Mouse (Mus musculus): Measurements from ENCODE around the gene Tmem259.
A peak's percentile ranks its signal among the peaks of the same experiment; 100 is the strongest.

The Tmem259 gene

DNA sequence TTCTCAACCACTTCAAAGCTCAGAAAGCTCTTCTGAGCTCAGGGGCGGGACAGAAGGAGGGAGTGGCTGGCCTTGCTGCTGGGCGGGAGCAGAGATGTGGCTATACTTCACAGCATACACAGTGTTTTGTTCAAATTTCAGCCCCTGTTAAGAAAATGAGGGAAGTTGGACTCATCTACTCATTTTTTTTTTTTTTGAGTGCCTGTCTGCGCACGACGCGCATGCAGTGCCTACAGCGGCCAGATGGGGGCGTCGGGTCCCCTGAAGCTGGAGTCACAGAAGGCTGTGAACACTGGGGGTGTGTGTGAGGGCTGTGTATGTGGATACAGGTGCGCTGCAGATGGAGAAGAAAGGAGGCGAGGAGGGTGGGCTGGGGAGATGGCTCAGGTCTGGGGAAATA, 2.8 kb upstream of the Tmem259 start:
- DNase-seq, result peak; percentile 88 to 91

DNA sequence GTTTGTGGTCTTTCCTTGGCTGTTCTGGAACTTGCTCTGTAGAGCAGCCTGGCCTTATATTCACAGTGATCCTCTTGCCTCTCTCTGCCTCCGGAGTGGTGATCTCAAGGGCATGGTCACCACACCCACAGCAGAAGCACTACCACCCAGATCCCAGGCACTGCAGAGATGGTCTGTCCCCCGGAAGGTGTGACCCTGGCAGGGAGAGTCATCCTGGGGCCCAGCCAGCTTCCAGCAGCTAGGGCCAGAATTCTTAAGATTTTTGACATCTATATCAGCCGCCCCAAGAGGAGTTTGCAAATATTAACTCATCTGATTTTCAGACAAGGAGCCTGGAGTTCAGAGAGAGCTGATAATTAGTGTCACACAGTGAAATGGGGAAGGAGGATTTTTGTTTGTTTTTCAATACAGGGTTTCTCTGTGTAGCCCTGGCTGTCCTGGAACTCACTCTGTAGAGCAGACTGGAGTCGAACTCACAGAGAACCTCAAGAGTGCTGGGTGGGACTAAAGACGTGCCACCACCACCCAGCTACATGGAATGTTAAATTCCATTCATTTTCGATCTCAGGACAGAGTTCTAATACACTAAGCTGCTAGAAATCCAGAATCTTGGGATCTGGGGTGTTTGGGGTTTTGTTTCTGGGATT, 2.2 kb upstream of the Tmem259 start:
- no peak for DNase-seq

DNA sequence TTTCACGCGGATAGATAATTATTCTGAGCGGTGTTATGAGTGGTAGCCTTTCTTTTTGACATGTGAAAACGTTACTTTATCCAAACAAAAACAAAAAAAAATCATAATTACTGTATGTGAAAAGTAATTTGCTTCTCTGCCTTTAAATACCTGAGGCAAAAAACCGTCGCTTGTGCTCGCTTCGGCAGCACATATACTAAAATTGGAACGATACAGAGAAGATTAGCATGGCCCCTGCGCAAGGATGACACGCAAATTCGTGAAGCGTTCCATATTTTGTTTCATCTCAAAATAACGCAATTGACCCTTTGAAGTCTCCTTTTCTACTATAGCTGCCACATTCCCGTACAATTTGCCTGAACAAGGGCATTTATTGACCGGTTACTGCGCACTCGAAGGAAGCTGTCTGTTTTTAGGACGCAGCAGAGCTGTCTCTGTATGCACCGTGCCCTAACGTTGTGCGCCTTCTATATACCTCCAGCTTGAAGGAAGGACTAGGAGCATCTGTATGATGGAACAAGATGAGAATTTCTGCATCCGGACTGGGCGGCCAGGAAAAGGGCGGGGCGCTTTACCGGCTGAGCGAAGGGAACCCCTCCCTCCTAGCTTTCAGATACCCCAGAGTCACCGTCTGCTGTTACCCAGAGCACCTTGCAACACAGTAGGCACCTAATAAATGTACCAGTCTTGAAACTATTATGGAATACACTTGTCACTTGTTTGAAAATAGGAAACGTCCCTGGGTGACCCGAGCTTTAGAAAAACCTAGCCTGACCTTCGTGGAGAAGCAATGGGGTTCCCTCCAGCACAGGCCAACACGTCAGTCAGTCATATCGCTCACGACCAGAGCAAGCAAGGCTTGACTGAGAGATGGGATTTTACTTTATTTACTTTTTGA, 1.5 kb upstream of the Tmem259 start:
- peak; percentile 61 to 76 for DNase-seq

DNA sequence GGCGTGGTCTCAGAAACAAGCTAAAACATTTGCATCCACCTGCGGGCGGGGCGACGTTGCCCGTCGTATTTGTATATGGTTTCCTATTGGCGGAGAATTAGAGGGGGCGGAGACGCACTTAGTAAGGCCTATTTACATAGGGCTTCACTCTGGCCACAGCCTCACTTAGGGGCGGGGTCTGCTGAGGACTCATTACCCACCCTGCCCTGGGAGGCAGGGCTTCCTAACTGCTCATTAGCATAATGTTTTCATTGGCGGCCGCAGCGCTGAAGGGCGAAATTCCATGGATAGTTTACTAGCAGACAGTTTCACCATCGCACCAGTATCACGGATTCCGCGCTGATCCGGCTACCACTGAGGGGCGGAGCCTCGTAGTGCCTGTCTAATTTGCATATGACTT, 741 bp upstream of the Tmem259 start:
- peak; percentile 99 for DNase-seq

DNA sequence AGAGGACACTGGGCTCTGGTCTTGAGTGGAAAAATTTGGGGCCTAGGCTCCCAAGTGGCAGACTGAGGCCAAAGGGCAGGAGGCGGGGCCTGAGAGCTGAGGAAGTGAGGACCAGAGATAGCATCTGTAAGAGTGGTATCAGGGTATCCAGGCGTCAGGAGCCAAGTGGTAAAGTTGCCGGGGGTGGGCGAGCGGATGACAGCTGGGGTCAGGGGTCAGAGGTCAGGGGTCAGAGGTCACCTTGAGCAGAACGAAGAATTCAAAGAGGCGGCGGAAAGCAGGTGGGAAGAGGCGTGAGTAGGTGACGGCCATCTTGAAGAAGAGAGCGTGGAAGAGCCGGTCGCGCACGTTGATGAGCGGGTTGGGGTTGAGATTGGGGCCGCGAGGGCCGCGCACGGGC, 460 bp downstream of the Tmem259 start:
- DNase-seq, result peak; percentile 87 to 92

DNA sequence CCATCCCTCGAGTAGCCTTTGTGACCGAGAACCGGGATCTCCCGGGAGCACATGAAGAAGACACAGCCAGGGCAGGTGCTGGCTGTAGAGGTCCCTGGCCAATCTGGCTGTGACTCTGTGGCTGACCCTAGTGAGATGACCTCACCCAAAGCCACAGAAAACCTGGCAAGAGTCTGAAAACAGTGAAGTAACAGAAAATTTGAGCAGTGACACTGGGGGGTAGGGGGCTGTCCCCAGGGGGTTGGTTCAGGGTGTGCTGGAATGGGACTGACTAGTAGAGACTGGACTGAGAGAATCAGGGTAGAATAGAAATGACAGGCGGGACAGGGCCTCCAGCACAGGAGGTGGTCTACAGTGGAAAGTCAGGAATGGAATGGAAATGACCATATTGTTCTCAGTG, 925 bp downstream of the Tmem259 start:
- no peak for DNase-seq

DNA sequence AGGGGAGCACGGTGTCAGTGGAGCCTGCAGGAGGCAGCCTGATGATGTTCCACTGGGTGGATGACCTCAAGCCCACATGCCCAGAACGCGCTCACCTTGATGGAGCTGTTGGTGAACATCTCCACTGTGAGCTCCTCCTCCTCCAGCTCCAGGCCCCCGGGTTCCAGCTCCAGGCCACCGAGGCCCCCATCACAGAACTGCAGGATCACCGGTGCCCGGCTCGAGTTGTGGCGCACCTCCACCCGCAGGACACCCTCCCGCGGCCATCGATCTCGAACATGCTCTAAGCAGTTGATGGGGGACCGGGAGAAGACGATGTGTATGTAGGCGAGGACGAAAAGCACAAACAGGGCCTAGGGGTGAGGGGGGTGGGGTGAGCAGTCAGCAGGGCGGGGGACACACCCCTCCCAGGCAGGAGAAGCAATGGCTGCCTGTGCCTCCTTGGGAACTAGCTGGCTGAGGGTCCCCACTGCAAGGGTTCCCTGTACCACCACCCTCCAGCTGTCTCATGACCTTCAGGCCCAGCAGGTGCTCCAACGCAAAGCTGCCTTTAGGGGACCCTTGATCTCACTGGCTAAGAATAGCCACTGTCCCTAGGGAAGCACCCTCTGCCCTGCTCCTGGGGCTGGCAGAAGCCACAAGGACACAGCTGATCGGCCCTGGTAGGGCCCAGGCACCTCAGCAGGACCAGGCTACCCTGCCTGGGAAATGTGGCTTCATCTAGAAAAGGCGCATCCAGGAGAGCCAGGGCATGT, 4.6 kb downstream of the Tmem259 start:
- no peak for DNase-seq

DNA sequence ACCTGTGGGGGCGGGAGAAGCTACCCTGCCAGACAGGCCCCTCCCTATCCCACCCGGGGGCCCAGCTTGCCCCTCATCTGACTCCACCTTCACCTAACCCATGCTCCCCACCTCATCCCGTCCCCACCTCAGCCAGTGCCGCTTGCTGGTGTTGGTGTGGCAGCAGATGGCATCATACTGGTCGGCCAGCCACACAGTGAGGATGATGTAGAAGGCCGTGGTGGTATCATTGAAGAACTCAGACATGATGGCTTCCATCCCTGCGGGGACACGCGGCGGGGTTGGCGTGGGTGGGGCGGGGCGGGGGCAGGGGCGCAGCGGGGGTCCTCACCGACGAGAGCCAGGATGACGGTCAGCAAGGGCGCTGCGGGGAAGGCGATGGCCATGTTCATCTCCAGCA, 6.1 kb downstream of the Tmem259 start:
- DNase-seq, result no peak

DNA sequence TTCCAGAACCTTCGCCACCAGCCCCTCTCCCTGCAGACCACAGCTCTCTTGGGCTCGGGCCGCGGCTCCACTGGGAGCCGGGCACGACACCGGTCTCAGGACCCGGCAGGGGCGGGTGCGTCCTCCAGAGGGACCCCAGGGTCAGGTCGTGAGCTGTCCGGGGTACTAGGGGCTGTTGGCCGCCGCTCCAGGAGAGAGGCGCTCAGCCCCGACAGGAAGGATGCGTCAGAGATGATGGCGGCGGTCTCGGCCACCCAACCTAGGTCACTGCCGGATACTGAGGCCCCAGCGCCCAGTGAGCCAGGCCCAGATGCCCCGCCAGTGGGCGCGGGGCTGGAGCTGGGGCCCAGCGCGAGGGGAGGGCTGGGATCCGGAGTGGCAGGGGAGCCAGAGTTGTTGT, 6.8 kb downstream of the Tmem259 start:
- no peak for DNase-seq

DNA sequence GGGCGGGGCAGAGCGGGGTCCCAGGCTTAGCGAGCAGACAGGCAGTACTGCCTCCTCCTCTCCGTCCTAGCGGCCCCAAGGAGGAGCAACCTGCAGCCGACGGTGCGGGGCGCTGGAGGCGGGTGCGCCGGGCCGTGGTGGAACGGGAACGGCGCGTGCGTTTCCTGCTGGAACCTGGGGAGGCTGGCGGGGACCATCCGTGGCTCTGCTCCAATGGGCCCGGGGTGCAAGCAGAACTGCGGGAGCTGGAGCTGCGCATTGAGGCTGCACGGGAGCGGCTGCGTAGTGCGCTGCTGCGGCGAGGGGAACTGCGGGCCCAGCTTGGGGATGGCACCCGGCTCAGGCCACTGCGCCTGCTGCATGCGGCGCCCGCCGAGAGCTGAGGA, 7.4 kb downstream of the Tmem259 start:
- no peak for DNase-seq

DNA sequence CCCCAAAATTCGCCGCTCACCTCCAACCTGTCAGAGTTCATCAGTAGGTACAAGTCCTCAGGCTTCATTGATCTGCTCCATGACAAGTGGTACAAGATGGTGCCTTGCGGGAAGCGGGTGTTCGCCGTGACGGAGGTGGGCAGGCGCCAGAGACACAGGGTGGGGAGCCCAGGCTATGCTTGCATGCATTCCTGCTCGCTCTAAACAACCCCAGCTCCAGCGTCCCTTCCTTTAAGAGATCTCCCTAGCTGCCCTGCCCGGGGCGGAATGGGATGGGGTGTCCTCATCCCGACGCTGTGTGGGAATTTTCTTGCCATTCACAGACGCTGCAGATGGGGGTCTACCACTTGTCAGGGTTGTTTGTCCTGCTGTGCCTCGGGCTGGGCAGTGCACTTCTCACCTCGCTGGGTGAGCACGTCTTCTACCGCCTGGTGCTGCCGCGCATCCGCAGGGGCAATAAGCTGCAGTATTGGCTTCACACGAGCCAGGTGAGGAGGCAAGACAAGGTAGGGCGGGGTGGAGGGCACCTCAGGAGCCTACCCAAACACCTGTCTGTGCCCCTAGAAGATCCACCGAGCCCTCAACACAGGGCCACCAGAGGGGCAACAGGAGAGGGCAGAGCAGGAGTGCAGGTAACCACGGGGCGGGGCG, 7.9 kb downstream of the Tmem259 start:
- DNase-seq, result no peak

DNA sequence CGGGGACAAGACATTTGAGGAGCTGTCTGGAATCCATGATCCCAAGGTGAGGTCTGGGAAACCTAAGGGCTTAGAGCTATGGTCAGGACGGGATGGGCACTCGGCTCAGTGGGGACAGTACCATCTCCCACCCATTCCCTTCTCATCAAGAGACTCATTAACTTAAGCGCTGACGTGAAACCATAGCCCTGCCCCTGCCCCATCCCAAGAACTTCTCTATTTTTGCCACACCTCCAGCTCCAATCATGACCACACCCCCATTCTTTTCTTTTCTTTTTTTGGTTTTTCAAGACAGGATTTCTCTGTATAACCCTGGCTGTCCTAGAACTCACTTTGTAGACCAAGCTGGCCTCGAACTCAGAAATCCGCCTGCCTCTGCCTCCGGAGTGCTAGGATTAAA, 9.5 kb downstream of the Tmem259 start:
- no peak for DNase-seq

DNA sequence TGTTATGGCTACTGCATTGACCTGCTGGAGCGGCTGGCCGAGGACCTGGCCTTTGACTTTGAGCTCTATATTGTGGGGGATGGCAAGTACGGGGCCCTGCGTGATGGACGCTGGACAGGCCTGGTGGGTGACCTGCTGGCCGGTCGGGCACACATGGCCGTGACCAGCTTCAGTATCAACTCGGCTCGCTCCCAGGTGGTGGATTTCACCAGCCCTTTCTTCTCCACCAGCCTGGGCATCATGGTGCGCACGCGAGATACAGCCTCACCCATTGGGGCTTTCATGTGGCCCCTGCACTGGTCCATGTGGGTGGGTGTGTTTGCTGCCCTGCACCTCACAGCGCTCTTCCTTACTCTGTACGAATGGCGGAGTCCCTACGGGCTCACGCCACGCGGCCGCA, 10.0 kb downstream of the Tmem259 start:
- DNase-seq, result no peak

DNA sequence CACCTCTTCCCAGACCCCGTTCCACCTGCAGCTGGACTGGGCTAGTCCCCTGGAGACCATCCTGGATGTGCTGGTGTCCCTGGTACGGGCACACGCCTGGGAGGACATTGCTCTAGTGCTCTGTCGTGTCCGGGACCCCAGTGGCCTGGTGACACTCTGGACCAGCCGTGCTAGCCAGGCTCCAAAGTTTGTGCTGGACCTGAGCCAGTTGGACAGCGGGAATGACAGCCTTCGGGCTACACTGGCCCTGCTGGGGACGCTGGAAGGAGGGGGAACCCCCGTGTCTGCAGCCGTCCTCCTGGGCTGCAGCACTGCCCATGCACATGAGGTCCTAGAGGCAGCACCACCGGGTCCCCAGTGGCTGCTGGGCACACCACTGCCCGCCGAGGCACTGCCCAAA, 11.3 kb downstream of the Tmem259 start:
- peak; percentile 75 to 80 for DNase-seq

DNA sequence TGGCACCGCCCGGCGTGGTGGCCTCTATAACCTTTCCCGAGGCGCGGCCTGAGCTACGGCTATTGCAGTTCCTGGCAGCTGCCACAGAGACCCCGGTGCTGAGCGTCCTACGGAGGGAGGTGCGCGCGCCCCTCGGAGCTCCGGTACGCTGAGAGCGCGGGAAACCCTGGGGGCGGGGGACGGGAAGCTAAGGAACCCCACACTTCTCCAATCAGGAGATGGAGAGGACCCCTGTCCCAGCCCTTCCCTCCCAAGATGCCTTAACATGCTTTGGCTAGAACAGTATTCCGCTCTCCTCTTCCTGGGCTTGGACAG, 13.0 kb downstream of the Tmem259 start:
- no peak for DNase-seq

DNA sequence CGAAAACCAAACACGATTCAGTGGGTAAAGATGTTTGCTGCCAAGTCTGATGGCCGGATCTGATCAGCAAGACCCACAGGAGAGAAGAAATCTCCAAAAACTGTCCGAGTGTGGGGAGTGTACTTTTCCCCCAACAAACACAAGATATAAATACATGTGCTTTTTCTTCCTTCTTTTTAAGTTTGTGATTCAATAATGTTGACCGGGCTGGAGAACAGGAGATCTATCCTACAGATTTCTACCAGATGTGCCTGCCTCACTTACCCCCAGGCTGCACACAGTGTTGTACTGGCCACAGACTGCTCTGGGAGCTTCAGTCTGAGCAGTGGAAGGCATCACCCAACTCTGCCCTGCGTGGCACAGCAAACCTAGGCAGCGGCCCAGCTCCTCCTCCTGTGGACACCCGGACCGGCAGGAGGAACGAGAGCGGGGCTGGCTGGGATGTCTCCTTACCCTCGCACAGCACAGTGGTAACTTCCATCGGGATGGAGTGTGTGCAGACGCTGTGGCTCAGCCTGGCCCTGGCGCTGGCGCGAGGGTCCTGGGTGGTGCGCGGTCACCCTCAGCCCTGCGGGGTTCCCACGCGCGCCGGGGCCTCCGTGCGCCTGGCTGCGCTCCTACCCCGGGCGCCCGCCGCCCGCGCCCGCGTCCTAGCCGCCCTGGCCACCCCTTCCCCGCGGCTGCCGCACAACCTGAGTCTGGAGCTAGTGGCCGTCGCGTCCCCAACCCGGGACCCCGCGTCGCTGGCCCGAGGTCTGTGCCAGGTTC, 13.5 kb downstream of the Tmem259 start, which contains the start of gene Grin3b:
Gene Grin3b, plus strand, starts transcription at position 301 of the 768 bp plus-strand sequence.
- peak in 1 of 2 experiments; percentile 50 for DNase-seq

DNA sequence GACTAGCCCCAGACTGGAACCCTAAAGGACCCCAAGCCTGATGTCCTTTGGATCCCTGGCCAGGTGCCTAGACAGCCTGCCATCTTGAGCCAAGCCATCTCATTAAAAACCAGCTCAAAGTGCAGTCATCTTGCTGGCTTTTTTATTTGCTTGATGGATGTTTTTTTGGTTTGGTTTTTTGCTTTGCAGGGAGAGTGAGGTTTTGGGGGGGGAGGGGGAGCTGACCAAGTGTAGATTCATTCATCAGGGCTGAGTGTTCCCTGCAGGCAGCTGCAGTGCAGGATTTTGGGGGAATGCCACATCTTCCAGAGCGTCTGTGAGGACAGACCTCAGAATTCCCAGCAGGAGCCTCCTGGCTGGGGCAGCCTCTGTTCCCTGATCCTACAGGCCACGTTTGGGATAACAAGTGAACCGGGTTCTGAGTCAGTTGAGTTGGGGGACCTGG, 15.0 kb downstream of the Tmem259 start:
- DNase-seq, result peak; percentile 76 to 81

DNA sequence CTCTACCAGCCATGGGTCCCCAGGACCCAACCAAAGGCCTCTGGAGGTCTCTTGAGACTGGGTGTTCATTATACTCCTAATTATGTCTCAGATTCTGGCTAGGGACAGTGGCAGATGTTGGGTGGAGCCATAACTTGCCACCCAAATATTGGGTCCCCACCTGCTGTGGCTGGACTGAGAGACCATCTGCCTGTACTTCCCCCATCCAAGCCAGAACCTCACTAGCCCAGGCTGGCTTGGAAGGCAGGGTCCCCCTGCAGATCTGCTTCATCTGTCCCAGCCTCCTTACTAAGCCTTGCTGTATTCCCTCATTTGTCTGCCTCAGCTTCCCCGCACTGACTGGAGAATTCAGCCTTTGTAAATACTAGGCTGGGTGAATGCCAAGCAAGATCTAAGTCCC, 15.9 kb downstream of the Tmem259 start:
- DNase-seq, result no peak

DNA sequence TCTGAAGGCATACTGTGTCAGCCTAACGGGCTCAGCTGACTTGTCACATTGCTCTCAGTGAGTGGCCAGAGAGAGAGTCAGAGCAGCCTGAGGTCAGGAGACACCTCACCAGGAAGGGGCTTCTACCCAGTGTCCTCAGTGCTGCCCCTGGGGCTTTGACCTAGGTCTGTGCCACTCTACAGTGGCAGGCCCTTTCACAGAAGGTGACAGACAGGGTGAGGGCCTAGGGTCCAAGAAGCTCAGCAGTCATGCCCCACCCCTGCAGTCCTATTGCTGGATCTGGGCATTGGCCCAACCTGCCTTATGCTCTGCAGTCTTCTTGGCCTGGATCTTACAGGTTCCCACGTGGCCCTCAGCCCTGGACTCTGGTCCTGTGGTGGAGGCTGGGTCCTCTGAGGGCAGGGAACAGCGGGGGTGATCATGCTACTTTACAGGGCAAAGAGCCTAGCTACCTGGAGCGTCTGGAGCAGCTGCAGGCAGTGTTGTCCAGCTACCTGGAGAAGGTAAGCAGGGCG, 17.2 kb downstream of the Tmem259 start:
- peak; percentile 88 to 97 for DNase-seq

DNA sequence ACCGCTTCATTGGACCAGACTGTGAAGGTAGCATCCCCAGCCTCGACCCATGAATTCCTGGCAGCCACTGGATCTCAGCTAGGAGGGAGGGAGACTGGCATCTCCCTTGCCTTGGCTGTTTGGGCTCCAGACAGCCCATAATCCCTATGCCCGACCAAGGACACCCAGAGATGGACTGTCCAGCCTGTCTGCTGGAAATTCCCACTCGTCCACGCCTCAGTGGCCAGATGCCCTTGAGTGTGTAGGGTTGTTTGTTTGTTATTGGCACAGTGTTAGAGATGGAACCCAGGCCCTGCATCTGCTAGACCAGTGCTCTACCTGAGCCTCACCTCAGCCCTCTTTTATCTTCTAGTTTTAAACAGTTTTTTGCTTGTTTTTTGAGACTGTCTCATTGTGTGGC, 18.8 kb downstream of the Tmem259 start:
- no peak for DNase-seq

DNA sequence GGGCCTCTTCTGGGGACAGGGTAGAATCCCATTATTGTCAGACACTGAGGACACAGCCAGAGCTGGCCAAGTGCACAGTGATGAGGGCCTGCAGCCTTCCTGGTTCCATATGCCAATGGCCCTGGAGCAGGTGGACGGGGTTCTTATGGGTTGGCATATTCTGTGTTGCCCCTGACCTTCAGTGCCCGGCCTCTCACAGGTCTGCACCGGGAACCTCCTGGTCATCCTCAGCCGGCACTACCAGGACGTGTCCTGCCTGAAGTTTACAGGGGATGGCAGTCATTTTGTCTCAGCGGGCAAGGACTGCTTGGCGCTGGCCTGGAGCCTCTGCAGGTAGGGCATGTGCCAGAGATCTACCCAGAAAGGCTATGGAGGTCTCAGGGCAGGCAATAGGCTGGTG, 19.4 kb downstream of the Tmem259 start:
- no peak for DNase-seq

DNA sequence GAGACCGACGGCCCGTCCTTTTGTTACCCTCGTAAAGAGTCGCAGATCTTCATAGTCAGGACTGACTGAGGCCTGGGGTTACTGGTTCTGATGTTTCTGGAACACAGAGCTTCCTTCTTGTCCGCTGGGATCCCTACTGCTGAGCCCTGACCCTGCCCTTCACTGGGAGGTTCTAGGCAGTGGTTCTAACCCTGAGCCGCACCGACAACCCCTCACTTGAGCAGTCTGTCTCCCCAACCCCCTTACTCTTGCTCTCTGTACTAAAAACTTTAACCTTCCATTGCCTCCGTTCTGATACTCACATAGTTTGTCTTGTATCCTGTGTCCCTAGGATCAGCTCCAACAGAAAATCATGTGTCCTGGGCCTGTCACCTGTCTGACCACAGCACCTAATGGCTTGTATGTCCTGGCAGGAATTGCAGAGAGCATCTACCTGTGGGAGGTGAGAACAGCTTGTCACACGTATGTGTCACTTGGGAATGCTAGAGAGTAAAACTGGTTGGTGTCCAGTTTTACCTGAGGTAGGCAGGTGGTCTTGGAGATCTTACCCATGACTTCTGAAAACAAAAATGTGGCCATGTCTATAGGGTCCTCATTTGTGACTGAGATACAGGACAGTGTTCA, 23.3 kb downstream of the Tmem259 start:
- DNase-seq, result no peak
